Mouse (Mus musculus): ENCODE results near the gene Haus4. TPM values are rescaled to one million over a fixed set of nuclear protein-coding genes. Genes with fewer than 3 reads are reported as not detected.

Haus4 gene
- total RNA-seq, 1 experiment: 24.5 TPM

DNA sequence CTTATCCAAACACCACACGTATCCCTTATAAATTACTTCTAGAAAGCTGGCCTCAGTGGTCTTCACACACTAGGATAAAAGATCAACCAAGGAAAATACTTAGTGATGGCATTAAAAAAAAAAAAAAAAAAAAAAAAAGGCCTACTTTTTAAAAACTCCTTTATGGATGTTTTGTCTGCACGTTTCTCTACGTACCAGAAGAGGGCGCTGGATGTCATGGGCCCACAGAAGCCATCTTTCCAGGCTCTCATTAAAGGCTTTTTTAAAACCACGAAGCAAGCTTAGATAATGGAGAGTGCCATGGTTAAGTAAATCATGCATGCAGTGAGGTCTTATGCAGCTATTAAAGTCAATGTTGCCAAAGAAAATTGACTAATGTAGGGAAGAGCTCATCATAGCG is 30.8 kb downstream of the Haus4 start:
- Histone ChIP-seq H3K4me3 (ENCODE audit: insufficient read depth in 1 of 2, low read depth in 1 of 2, low read length in 2 of 2, poor library complexity in 1 of 2, severe bottlenecking in 1 of 2) (no peak overlapping the region), H3K27ac (ENCODE audit: insufficient read depth, low read depth, low read length, poor library complexity, severe bottlenecking) (no peak overlapping the region), H3K9ac (ENCODE audit: insufficient read depth, low read depth, low read length, poor library complexity, severe bottlenecking) (no peak overlapping the region), H3K4me1 (ENCODE audit: control insufficient read depth in 2 of 2, insufficient read depth in 2 of 2, low read length in 2 of 2, poor library complexity in 1 of 2) (peaks cover 0 to 2% of the 10 kb centered on the region in 2 experiments; a peak in 2 of 4 replicates), H3K36me3 (ENCODE audit: control insufficient read depth, insufficient read depth, low read length, poor library complexity, severe bottlenecking) (no peaks in the 10 kb centered on the region), H3K9me3 (ENCODE audit: control insufficient read depth, insufficient read depth, low read depth, low read length) (no peaks in the 10 kb centered on the region)
- TF ChIP-seq CHD2 (IDR thresholded peaks at IDR 0.05; ENCODE audit: low read depth, low read length) (no peak), ZC3H11A (IDR thresholded peaks at IDR 0.05; ENCODE audit: borderline replicate concordance, low read depth, low read length) (peak; percentile 28; the same call in 1 of the 2 replicates), ZNF384 (IDR thresholded peaks at IDR 0.05; ENCODE audit: low read depth, low read length) (peak; percentile 89), MAFK (IDR thresholded peaks at IDR 0.05; ENCODE audit: insufficient read depth, low read depth, low read length) (no peak), HCFC1 (IDR thresholded peaks at IDR 0.05; ENCODE audit: borderline replicate concordance, insufficient read depth, low read length) (no peak)
- DNase-seq (ENCODE audit: low read depth, low spot score): no peak
- in situ Hi-C loops (cut with MboI; ENCODE audit: low sequenced_read_pairs in 2 of 2, unreplicated experiment in 2 of 2): loop anchor here in 1 of 2 experiments (25.0 kb wide), 1 partner anchor 636 kb away; no protein-coding TSS in a partner anchor

- DNase-seq (ENCODE audit: low read depth, low spot score): no peak
- Histone ChIP-seq H3K27ac (ENCODE audit: insufficient read depth, low read depth, low read length, poor library complexity, severe bottlenecking) (peak overlapping the region; percentile 89), H3K36me3 (ENCODE audit: control insufficient read depth, insufficient read depth, low read length, poor library complexity, severe bottlenecking) (peaks cover 36% of the 10 kb centered on the region), H3K9ac (ENCODE audit: insufficient read depth, low read depth, low read length, poor library complexity, severe bottlenecking) (peak overlapping the region; percentile 98), H3K9me3 (ENCODE audit: control insufficient read depth, insufficient read depth, low read depth, low read length) (peaks cover 10% of the 10 kb centered on the region; the same call in 1 of the 2 replicates), H3K4me3 (ENCODE audit: insufficient read depth in 1 of 2, low read depth in 1 of 2, low read length in 2 of 2, poor library complexity in 1 of 2, severe bottlenecking in 1 of 2) (peak overlapping the region; percentile 89 to 93), H3K4me1 (ENCODE audit: control insufficient read depth in 2 of 2, insufficient read depth in 2 of 2, low read length in 2 of 2, poor library complexity in 1 of 2) (no peaks in the 10 kb centered on the region; a peak in 3 of 4 replicates)
- TF ChIP-seq CHD2 (IDR thresholded peaks at IDR 0.05; ENCODE audit: low read depth, low read length): no peak
- TF ChIP-seq MAFK (IDR thresholded peaks at IDR 0.05; ENCODE audit: insufficient read depth, low read depth, low read length): no peak
- TF ChIP-seq ZNF384 (IDR thresholded peaks at IDR 0.05; ENCODE audit: low read depth, low read length): no peak
- no peak; the same call in 1 of the 2 replicates for TF ChIP-seq HCFC1 (IDR thresholded peaks at IDR 0.05; ENCODE audit: borderline replicate concordance, insufficient read depth, low read length)
- no peak for TF ChIP-seq ZC3H11A (IDR thresholded peaks at IDR 0.05; ENCODE audit: borderline replicate concordance, low read depth, low read length)
- in situ Hi-C loops (cut with MboI; ENCODE audit: low sequenced_read_pairs in 2 of 2, unreplicated experiment in 2 of 2): loop anchor here in 1 of 2 experiments (25.0 kb wide), 1 partner anchor 630 kb away; no protein-coding TSS in a partner anchor
Observed at GRCm38 (mm10) chr14:54516710-54517310, 37.6 kb downstream of the Haus4 start.

DNA sequence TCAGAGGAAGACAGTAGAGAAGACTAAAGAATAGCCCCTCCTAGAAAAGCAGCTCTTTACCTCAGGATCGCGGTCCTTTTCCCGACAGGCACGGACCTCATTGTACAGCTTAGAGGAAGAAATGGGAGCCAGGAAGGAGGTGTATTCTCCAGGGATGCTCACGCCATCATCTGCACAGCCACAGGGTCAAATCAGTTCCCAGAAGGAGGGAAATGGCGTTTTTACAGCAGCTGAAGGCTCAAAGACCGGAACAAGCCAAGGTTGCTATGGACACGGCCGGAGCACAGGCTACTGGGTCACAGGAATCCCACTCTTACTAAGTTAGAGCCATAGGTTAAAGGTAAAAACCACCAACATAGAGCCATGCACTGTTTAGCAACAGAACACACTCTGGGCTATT is 44.6 kb downstream of the Haus4 start:
- H3K9ac ChIP-seq (ENCODE audit: insufficient read depth, low read depth, low read length, poor library complexity, severe bottlenecking): no peak overlapping the region
- no peak for TF ChIP-seq ZNF384 (IDR thresholded peaks at IDR 0.05; ENCODE audit: low read depth, low read length)
- TF ChIP-seq ZC3H11A (IDR thresholded peaks at IDR 0.05; ENCODE audit: borderline replicate concordance, low read depth, low read length): no peak
- TF ChIP-seq CHD2 (IDR thresholded peaks at IDR 0.05; ENCODE audit: low read depth, low read length): no peak
- no peak for TF ChIP-seq HCFC1 (IDR thresholded peaks at IDR 0.05; ENCODE audit: borderline replicate concordance, insufficient read depth, low read length)
- no peak for TF ChIP-seq MAFK (IDR thresholded peaks at IDR 0.05; ENCODE audit: insufficient read depth, low read depth, low read length)
- no peak overlapping the region for H3K27ac ChIP-seq (ENCODE audit: insufficient read depth, low read depth, low read length, poor library complexity, severe bottlenecking)
- in situ Hi-C loops (cut with MboI; ENCODE audit: low sequenced_read_pairs in 2 of 2, unreplicated experiment in 2 of 2): loop anchor here in 1 of 2 experiments (25.0 kb wide), 1 partner anchor 622 kb away; no protein-coding TSS in a partner anchor
- no peak for DNase-seq (ENCODE audit: low read depth, low spot score)
- no peak overlapping the region for H3K4me3 ChIP-seq (ENCODE audit: insufficient read depth in 1 of 2, low read depth in 1 of 2, low read length in 2 of 2, poor library complexity in 1 of 2, severe bottlenecking in 1 of 2)
- H3K36me3 ChIP-seq (ENCODE audit: control insufficient read depth, insufficient read depth, low read length, poor library complexity, severe bottlenecking): peaks cover 82% of the 10 kb centered on the region
- H3K4me1 ChIP-seq (ENCODE audit: control insufficient read depth in 2 of 2, insufficient read depth in 2 of 2, low read length in 2 of 2, poor library complexity in 1 of 2): no peaks in the 10 kb centered on the region
- H3K9me3 ChIP-seq (ENCODE audit: control insufficient read depth, insufficient read depth, low read depth, low read length): peaks cover 40% of the 10 kb centered on the region

GRCm38 (mm10) chr14:54503092-54503491 is 51.3 kb downstream of the Haus4 start:
- H3K36me3 ChIP-seq (ENCODE audit: control insufficient read depth, insufficient read depth, low read length, poor library complexity, severe bottlenecking): peaks cover 18% of the 10 kb centered on the region
- H3K4me1 ChIP-seq (ENCODE audit: control insufficient read depth in 2 of 2, insufficient read depth in 2 of 2, low read length in 2 of 2, poor library complexity in 1 of 2): no peaks in the 10 kb centered on the region
- H3K9me3 ChIP-seq (ENCODE audit: control insufficient read depth, insufficient read depth, low read depth, low read length): peaks cover 8% of the 10 kb centered on the region
- no peak overlapping the region for H3K4me3 ChIP-seq (ENCODE audit: insufficient read depth in 1 of 2, low read depth in 1 of 2, low read length in 2 of 2, poor library complexity in 1 of 2, severe bottlenecking in 1 of 2)
- DNase-seq (ENCODE audit: low read depth, low spot score): no peak
- in situ Hi-C loops (cut with MboI; ENCODE audit: low sequenced_read_pairs in 2 of 2, unreplicated experiment in 2 of 2): loop anchor here in 1 of 2 experiments (25.0 kb wide), 1 partner anchor 616 kb away; no protein-coding TSS in a partner anchor
- H3K27ac ChIP-seq (ENCODE audit: insufficient read depth, low read depth, low read length, poor library complexity, severe bottlenecking): no peak overlapping the region
- no peak overlapping the region for H3K9ac ChIP-seq (ENCODE audit: insufficient read depth, low read depth, low read length, poor library complexity, severe bottlenecking)
- TF ChIP-seq MAFK (IDR thresholded peaks at IDR 0.05; ENCODE audit: insufficient read depth, low read depth, low read length) (no peak), CHD2 (IDR thresholded peaks at IDR 0.05; ENCODE audit: low read depth, low read length) (no peak)

Data from ES-E14 (cell line).